Mouse (Mus musculus) limb, embryonic 14.5 days (tissue): Measurements from ENCODE around the gene Usp31. TPM values are rescaled to one million over a fixed set of nuclear protein-coding genes. Genes with fewer than 3 reads are reported as not detected.

ENCODE experiments used
- ATAC-seq: fragments of 200-750 bp; cut with Nextera tagmentation; 2 replicates; pipeline ENCODE4 v1.8.0; 2017; ENCODE audit warnings: low read depth, moderate number of reproducible peaks, moderate TSS enrichment; ENCODE audit not compliant: low FRiP score
- DNase-seq: peaks from one replicate; pipeline ENCODE4 v3.0.0-alpha.2; 2015; ENCODE audit warnings: low spot score
- H3K27ac ChIP-seq: fragments of 300-500 bp; sonication (generic); replicated peaks from 2 replicates; pipeline ENCODE4 v1.5.1; 2014; ENCODE audit warnings: low read depth, mild to moderate bottlenecking, low read length, moderate library complexity, mixed read lengths
- H3K27me3 ChIP-seq: fragments of 300-500 bp; sonication (generic); 2 replicates; pipeline ENCODE4 v1.6.1; 2014; ENCODE audit warnings: low read length, mixed read lengths; ENCODE audit not compliant: control insufficient read depth, insufficient read depth
- H3K36me3 ChIP-seq: fragments of 300-500 bp; sonication (generic); 2 replicates; pipeline ENCODE4 v1.6.1; 2014; ENCODE audit warnings: mild to moderate bottlenecking, low read length, moderate library complexity, mixed read lengths; ENCODE audit not compliant: control insufficient read depth, insufficient read depth
- H3K4me1 ChIP-seq: fragments of 300-500 bp; sonication (generic); 2 replicates; pipeline ENCODE4 v1.6.1; 2014; ENCODE audit warnings: antibody characterized with exemption, low read length, mixed read lengths; ENCODE audit not compliant: control insufficient read depth, insufficient read depth
- H3K4me2 ChIP-seq: fragments of 300-500 bp; sonication (generic); replicated peaks from 2 replicates; pipeline ENCODE4 v1.6.1; 2014; ENCODE audit warnings: low read depth, mild to moderate bottlenecking, low read length, moderate library complexity; ENCODE audit not compliant: severe bottlenecking
- H3K4me3 ChIP-seq: fragments of 300-500 bp; sonication (generic); replicated peaks from 2 replicates; pipeline ENCODE4 v1.5.1; 2014; ENCODE audit warnings: low read length
- H3K9ac ChIP-seq: fragments of 300-500 bp; sonication (generic); 2 replicates; pipeline ENCODE4 v1.6.1; 2014; ENCODE audit warnings: mild to moderate bottlenecking, low read depth, low read length, moderate library complexity; ENCODE audit not compliant: severe bottlenecking
- H3K9me3 ChIP-seq: fragments of 300-500 bp; sonication (generic); 2 replicates; pipeline ENCODE4 v1.6.1; 2016; ENCODE audit warnings: low read length; ENCODE audit not compliant: control insufficient read depth
- POLR2A ChIP-seq: fragments of 200-500 bp; IDR thresholded peaks from 2 replicates; pipeline ENCODE4 v1.8.0; 2012; ENCODE audit warnings: inconsistent platforms, mild to moderate bottlenecking, moderate library complexity, borderline replicate concordance; ENCODE audit not compliant: insufficient read depth, insufficient read length; ENCODE audit errors: extremely low read depth
- WGBS: fragments of 180-500 bp; shearing (Covaris S2); extraction: QIAGEN DNeasy Blood & Tissue Kit; methylation state at CpG from one replicate; pipeline ENCODE4 v1.1.7; 2014; 5-methylcytosine and 5-hydroxymethylcytosine counted together
- polyA plus RNA-seq, 2 experiments: library from polyadenylated mRNA; depleted of rRNA in 1 of 2; stranded (reverse) in 1 of 2; unstranded in 1 of 2; fragments of >200 nt; fragmentation: Nextera tagmentation in 1 of 2; extraction: Ambion mirVana in 1 of 2; gene quantifications; 2 replicates each; pipeline versions ENCODE4 v1.2.1 to v1.2.3; 2012 to 2014

Gene Usp31
- polyA plus RNA-seq, 2 experiments, result 3.7 to 6.4 TPM

DNA sequence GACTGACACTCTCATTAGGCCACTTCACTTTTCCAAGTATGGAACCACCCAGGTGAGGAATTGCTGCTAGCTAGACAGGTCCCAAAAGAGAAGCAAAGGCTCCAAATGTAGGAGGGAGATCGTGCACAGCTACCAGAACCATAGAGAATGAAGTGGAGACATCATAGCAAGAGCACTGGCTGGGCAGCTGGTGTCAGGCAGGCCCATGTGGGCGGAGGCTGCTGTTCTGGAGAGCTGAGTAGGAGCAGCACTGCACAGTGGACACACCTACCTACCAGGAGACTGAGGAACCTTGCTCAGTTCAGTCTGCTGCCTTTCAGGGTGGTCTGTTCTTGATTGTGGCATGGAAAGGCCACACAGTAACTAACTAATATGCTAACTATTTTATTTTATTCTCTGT, 52.4 kb downstream of the Usp31 start:
- Histone ChIP-seq H3K27me3 (no peaks in the 10 kb centered on the region), H3K36me3 (peaks cover 38% of the 10 kb centered on the region), H3K4me1 (no peaks in the 10 kb centered on the region), H3K27ac (no peak overlapping the region), H3K9ac (no peak overlapping the region), H3K9me3 (no peaks in the 10 kb centered on the region), H3K4me2 (no peak overlapping the region), H3K4me3 (no peak overlapping the region)
- ATAC-seq (no peak), DNase-seq (no peak)
- WGBS, result 83% methylated on average over 2 of the region's 2 CpGs
- no peak for TF ChIP-seq POLR2A

- no peak for TF ChIP-seq POLR2A
- H3K4me2 ChIP-seq, result no peak overlapping the region
- ATAC-seq, result no peak
- no peak overlapping the region for H3K9ac ChIP-seq
- H3K27ac ChIP-seq, result no peak overlapping the region
- 97% methylated on average over 2 of the region's 2 CpGs for WGBS
- H3K27me3 ChIP-seq, result no peaks in the 10 kb centered on the region
- no peak for DNase-seq
- no peaks in the 10 kb centered on the region for H3K4me1 ChIP-seq
- no peaks in the 10 kb centered on the region for H3K9me3 ChIP-seq
- peaks cover 46% of the 10 kb centered on the region for H3K36me3 ChIP-seq
- no peak overlapping the region for H3K4me3 ChIP-seq
These were observed 54.4 kb downstream of the Usp31 start for GRCm38 (mm10) chr7:121652629-121653028.

GRCm38 (mm10) chr7:121650724-121651123, 56.3 kb downstream of the Usp31 start:
- TF ChIP-seq POLR2A, result no peak
- no peaks in the 10 kb centered on the region for H3K9me3 ChIP-seq
- H3K27me3 ChIP-seq, result no peaks in the 10 kb centered on the region
- no peaks in the 10 kb centered on the region for H3K4me1 ChIP-seq
- WGBS, result 89% methylated on average over 3 of the region's 3 CpGs
- no peak overlapping the region for H3K4me2 ChIP-seq
- H3K9ac ChIP-seq, result no peak overlapping the region
- H3K36me3 ChIP-seq, result peaks cover 42% of the 10 kb centered on the region
- no peak for ATAC-seq
- H3K4me3 ChIP-seq, result no peak overlapping the region
- no peak for DNase-seq
- H3K27ac ChIP-seq, result no peak overlapping the region

DNA sequence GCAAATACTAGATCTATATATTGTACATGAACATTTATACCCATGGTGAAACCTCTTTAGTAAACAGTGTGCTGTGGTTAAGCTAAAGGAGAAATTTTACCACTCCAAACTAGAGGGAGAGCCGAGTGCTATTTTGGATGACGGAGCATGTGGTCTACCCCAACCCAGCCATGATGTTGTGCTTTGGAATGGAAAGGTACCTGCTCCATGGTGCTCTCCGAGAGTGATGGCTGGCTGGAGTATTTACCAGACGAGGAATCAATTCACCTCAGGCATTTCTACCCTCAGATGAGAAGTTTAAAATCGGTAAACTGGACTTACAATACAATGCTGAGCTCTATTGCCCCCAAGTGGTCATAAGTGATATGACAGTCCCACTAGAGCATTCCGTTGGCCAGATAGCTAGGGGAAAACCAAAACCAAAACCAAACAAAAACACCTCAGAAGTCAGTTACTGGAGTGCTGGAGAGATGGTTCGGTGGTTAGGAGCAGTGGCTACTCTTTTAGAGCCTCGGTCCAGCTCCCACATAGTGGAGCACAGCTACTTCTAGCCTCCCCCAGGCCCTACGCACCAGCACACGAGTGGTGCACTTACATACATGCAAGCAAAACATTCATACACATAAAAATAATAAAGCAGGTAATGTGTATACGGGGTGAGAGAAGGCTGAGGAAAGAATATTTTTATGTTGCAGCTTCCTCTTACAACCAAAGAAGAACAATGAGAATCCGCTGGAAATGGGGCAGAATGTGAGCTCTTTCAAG, 65.9 kb downstream of the Usp31 start:
- Histone ChIP-seq H3K4me1 (no peaks in the 10 kb centered on the region), H3K9ac (no peak overlapping the region), H3K4me3 (no peak overlapping the region), H3K4me2 (no peak overlapping the region), H3K27ac (no peak overlapping the region), H3K9me3 (no peaks in the 10 kb centered on the region), H3K36me3 (peaks cover 6% of the 10 kb centered on the region; the same call in 1 of the 2 replicates), H3K27me3 (no peaks in the 10 kb centered on the region)
- ATAC-seq (no peak), DNase-seq (peak; percentile 61)
- TF ChIP-seq POLR2A, result no peak
- WGBS, result 58% methylated on average over 12 of the region's 12 CpGs

DNA sequence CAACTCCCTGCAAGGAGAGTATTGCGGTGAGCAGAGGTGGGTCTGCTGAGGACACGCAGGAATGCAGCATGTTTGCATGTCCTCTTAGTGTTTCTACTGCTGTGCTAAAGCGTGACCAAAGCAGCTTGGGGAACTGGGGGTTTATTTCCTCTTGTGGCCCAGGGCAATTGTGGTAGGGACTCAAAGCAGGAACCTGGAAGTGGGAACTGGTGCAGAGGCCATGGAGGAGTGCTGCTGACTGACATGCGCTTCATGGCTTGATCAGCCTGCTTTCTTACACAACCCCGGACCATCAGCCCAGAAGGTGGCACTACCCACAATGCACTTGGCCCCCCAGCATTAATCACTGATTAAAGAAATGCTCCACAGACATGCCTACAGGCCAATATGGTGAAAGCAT, 70.3 kb downstream of the Usp31 start:
- WGBS, result 78% methylated on average over 5 of the region's 5 CpGs
- TF ChIP-seq POLR2A, result no peak
- Histone ChIP-seq H3K27ac (no peak overlapping the region), H3K9ac (no peak overlapping the region), H3K9me3 (0 out of 2 replicates have a peak, but pooled peaks cover 4% of the 10 kb centered on the region), H3K4me1 (no peaks in the 10 kb centered on the region), H3K36me3 (no peaks in the 10 kb centered on the region), H3K4me2 (no peak overlapping the region), H3K27me3 (no peaks in the 10 kb centered on the region), H3K4me3 (no peak overlapping the region)
- ATAC-seq, result no peak
- DNase-seq, result no peak
